Mouse (Mus musculus): Measurements from ENCODE around the gene Map4.

- TF ChIP-seq CTCF (IDR thresholded peaks at IDR 0.05; ENCODE audit: borderline replicate concordance, extremely low read depth, insufficient read depth, insufficient read length) (no peak), POLR2A (IDR thresholded peaks at IDR 0.05; ENCODE audit: borderline replicate concordance, extremely low read depth, insufficient read depth, insufficient read length, poor library complexity, severe bottlenecking) (no peak)
These were observed 43.9 kb upstream of the Map4 start for GRCm38 (mm10) chr9:109887321-109887720.
